Mouse (Mus musculus) forebrain, embryonic 14.5 days (tissue): ENCODE measurements around the gene D630003M21Rik. TPM values are rescaled to one million over a fixed set of nuclear protein-coding genes. Genes with fewer than 3 reads are reported as not detected.

Source experiments
- ATAC-seq: fragments of 200-750 bp; cut with Nextera tagmentation; 2 replicates; pipeline ENCODE4 v1.8.0; 2017; ENCODE audit warnings: mild to moderate bottlenecking, moderate library complexity
- DNase-seq: peaks from one replicate; pipeline ENCODE4 v3.0.0-alpha.2; 2015; ENCODE audit warnings: low spot score
- H3K27ac ChIP-seq: fragments of 300-500 bp; sonication (generic); 2 replicates; pipeline ENCODE4 v1.5.1; 2014; ENCODE audit warnings: low read depth, mild to moderate bottlenecking, control low read depth, low read length, moderate library complexity
- H3K27me3 ChIP-seq: fragments of 300-500 bp; sonication (generic); replicated peaks from 2 replicates; pipeline ENCODE4 v1.6.1; 2014; ENCODE audit warnings: low read length, control low read depth, mixed read lengths; ENCODE audit not compliant: control insufficient read depth, insufficient read depth
- H3K36me3 ChIP-seq: fragments of 300-500 bp; sonication (generic); 2 replicates; pipeline ENCODE4 v1.6.1; 2014; ENCODE audit warnings: low read length, control low read depth; ENCODE audit not compliant: control insufficient read depth, insufficient read depth
- H3K4me1 ChIP-seq: fragments of 300-500 bp; sonication (generic); 2 replicates; pipeline ENCODE4 v1.6.1; 2014; ENCODE audit warnings: antibody characterized with exemption, low read length, control low read depth; ENCODE audit not compliant: control insufficient read depth, insufficient read depth
- H3K4me2 ChIP-seq: fragments of 300-500 bp; sonication (generic); 2 replicates; pipeline ENCODE4 v1.6.1; 2014; ENCODE audit warnings: mild to moderate bottlenecking, control low read depth, low read length
- H3K4me3 ChIP-seq: fragments of 300-500 bp; sonication (generic); 2 replicates; pipeline ENCODE4 v1.5.1; 2014; ENCODE audit warnings: low read depth, low read length, control low read depth
- H3K9ac ChIP-seq: fragments of 300-500 bp; sonication (generic); 2 replicates; pipeline ENCODE4 v1.6.1; 2014; ENCODE audit warnings: mild to moderate bottlenecking, low read length, control low read depth, moderate library complexity
- H3K9me3 ChIP-seq: fragments of 300-500 bp; sonication (generic); replicated peaks from 2 replicates; pipeline ENCODE4 v1.6.1; 2016; ENCODE audit warnings: low read length, control low read depth, mixed read lengths; ENCODE audit not compliant: control insufficient read depth
- WGBS: fragments of 180-500 bp; shearing (Covaris S2); extraction: QIAGEN DNeasy Blood & Tissue Kit; methylation state at CpG from one replicate; pipeline ENCODE4 v1.1.7; 2014; 5-methylcytosine and 5-hydroxymethylcytosine counted together
- polyA plus RNA-seq: library from polyadenylated mRNA; unstranded; fragments of >200 nt; fragmentation: Nextera tagmentation; extraction: Ambion mirVana; gene quantifications from 2 replicates; pipeline ENCODE4 v1.2.1, GENCODE M21; 2014

The D630003M21Rik gene
- polyA plus RNA-seq, 1 experiment from 2014 or later, result 1.5 TPM

DNA sequence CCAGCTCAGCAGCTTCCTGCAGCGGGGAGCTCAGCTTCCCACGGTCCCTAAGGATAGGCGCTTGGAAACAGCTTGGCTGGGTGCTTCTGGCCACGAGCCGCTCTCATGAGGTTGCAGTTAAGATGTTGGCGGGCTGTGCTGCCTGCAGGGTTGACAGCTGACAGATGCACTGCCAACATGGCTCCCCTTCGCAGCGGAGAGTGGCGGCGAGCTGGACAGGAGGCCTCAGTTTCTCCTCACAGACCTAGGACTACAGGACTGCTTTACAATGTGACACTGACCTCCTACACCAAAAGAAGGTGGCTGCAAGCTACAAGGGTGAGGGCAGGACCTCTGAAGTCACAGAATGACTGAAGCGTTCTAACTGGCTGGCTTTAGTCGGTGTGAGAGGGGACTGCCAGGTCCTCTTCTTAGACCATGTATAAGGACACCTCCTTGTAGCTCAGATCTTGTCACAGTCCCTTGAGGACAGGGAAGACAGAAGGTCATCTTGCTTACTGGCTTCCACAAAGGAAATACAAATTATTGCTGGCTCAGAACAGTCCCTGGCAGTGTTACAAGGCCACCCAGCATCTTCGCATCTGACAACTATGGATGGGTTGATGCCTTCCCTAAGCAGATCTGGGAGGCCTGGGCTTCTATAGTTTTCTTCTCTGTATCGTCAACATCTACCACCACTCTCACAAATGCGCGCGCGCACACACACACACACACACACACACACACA lies 13.3 kb upstream of the D630003M21Rik start:
- DNase-seq (peak; percentile 39), ATAC-seq (no peak)
- Histone ChIP-seq H3K4me3 (no peak overlapping the region), H3K4me2 (no peak overlapping the region), H3K27me3 (no peaks in the 10 kb centered on the region), H3K9ac (no peak overlapping the region), H3K4me1 (no peaks in the 10 kb centered on the region), H3K36me3 (no peaks in the 10 kb centered on the region), H3K27ac (no peak overlapping the region), H3K9me3 (no peaks in the 10 kb centered on the region)
- 85% methylated on average over 18 of the region's 18 CpGs for WGBS

DNA sequence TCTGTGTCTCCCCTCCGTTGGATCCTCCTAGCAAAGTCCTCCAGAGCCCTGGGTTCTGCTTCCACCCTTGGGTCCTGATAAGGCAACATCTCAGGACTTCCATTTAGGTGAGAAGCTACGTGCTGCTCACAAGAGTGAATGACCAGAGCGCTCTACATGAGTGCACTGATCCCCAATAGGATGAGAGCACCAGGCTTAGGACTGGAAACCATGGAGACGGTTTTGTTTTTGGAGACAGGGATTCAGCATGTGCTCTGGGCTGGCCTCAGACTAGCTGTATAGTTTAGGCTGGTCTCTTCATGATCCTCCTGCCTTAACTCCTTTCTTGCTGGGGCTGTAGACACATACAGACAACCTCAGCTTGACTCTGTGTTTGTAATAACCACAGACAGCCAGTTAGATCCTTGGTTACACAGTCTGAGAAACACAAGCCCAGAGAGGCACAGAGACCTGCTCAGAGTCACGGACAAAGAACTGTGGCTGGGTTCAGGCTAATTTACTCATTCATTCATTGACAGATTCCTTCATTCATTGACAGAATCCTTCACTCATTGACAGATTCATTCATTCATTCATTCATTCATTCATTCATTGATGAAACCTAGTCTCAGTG lies 12.2 kb upstream of the D630003M21Rik start:
- no peaks in the 10 kb centered on the region for H3K36me3 ChIP-seq
- no peak overlapping the region for H3K9ac ChIP-seq
- WGBS, result 52% methylated on average over 5 of the region's 5 CpGs
- no peak overlapping the region for H3K27ac ChIP-seq
- no peak overlapping the region for H3K4me3 ChIP-seq
- ATAC-seq (no peak), DNase-seq (no peak)
- H3K4me2 ChIP-seq, result no peak overlapping the region
- H3K9me3 ChIP-seq, result no peaks in the 10 kb centered on the region
- no peaks in the 10 kb centered on the region for H3K4me1 ChIP-seq
- no peaks in the 10 kb centered on the region for H3K27me3 ChIP-seq

DNA sequence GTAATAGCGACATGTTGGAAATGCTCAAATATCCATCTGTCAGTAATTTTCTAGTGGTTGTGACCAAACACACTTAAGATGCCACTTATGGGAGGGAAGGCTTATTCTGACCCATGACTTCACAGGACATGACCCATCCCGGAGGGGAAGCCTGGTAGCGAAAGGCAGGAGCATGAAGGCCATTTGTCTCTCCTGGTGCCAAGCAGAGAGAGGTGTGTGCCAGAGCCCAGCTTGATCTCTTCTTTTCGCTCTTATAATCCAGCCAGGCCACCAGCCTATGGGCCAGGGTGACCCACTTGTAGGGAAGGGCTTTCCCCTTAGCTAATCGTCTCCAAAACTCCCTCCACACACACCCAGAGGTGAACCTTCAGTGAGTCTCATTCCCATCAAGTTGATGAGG lies 9.1 kb upstream of the D630003M21Rik start:
- no peak for ATAC-seq
- no peak for DNase-seq
- WGBS, result 91% methylated on average over 5 of the region's 5 CpGs

DNA sequence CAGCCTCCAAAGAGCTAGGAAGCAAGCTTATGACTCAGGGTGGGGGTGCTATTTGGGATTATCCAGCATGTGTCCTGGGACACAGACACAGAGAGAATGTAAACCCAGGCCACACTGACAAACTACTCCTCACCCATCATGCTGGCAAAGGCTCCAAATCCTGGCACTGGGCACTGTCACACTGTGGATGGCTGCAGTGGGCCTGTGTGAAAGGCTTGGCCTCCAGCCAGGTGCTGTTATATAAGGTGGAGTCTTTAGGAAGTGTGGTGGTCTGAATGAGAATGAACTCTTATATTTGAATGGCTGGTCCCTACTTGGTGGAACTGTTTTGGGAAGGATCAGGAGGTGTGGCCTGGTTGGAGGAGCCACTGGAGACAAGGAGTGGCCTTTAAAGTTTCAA lies 7.7 kb upstream of the D630003M21Rik start:
- Histone ChIP-seq H3K27me3 (no peaks in the 10 kb centered on the region), H3K9me3 (no peaks in the 10 kb centered on the region), H3K4me1 (no peaks in the 10 kb centered on the region), H3K4me2 (no peak overlapping the region), H3K9ac (no peak overlapping the region), H3K4me3 (no peak overlapping the region), H3K27ac (no peak overlapping the region), H3K36me3 (no peaks in the 10 kb centered on the region)
- ATAC-seq (no peak), DNase-seq (no peak)

More for the DNA sequence above, 9.1 kb upstream of the D630003M21Rik start:
- Histone ChIP-seq H3K9ac (no peak overlapping the region), H3K4me2 (no peak overlapping the region), H3K4me1 (no peaks in the 10 kb centered on the region), H3K27me3 (no peaks in the 10 kb centered on the region), H3K4me3 (no peak overlapping the region), H3K36me3 (no peaks in the 10 kb centered on the region), H3K9me3 (no peaks in the 10 kb centered on the region), H3K27ac (no peak overlapping the region)

DNA sequence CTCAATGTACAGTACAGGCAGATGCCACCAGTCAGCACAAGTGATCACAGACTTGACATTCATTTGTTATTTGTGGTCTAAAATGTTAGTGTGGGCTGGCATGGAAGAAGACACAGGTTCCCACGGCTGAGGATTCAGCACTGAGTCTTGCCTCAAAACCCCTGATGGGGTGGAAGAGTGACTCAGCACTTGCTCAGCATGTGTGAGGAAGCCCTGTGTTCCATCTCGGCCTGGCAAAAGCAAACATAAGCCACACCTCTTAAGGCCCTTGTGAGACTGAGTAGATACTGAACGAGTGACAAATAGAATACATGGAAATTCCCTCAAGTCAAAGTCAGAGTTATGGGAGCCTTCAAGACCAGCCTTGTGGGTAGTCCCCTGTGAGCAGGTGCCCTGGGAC lies 4.1 kb upstream of the D630003M21Rik start:
- ATAC-seq (no peak), DNase-seq (no peak)
- Histone ChIP-seq H3K27ac (no peak overlapping the region), H3K9me3 (no peaks in the 10 kb centered on the region), H3K4me2 (no peak overlapping the region), H3K4me1 (peaks cover 10% of the 10 kb centered on the region), H3K9ac (no peak overlapping the region), H3K27me3 (no peaks in the 10 kb centered on the region), H3K36me3 (no peaks in the 10 kb centered on the region), H3K4me3 (no peak overlapping the region)
- WGBS, result 77% methylated on average over 3 of the region's 3 CpGs

DNA sequence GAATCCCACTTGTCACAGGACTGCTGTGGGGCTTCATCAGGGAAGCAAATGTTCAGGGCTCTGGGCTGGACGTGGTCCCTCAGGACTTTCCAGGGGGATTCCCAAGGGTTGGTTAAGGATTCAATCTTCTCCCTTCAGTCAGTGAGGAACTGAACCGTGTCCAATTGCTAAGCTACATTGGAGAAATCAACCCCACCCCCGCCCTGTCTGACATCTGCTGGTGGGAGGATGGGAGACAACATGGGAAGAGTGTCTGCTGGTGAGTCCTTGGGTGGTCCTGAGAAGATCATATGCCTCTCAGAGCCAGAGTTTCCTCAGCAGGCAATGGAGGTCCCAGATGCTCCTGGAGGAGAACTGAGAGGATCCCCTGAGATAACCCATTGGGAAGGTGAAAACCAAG lies 3.4 kb upstream of the D630003M21Rik start:
- no peaks in the 10 kb centered on the region for H3K36me3 ChIP-seq
- no peaks in the 10 kb centered on the region for H3K9me3 ChIP-seq
- no peak for ATAC-seq
- no peak overlapping the region for H3K4me3 ChIP-seq
- WGBS, result 76% methylated on average over 3 of the region's 3 CpGs
- no peaks in the 10 kb centered on the region for H3K27me3 ChIP-seq
- H3K4me1 ChIP-seq, result peaks cover 10% of the 10 kb centered on the region
- no peak overlapping the region for H3K9ac ChIP-seq
- H3K27ac ChIP-seq, result no peak overlapping the region
- DNase-seq, result no peak
- no peak overlapping the region for H3K4me2 ChIP-seq

DNA sequence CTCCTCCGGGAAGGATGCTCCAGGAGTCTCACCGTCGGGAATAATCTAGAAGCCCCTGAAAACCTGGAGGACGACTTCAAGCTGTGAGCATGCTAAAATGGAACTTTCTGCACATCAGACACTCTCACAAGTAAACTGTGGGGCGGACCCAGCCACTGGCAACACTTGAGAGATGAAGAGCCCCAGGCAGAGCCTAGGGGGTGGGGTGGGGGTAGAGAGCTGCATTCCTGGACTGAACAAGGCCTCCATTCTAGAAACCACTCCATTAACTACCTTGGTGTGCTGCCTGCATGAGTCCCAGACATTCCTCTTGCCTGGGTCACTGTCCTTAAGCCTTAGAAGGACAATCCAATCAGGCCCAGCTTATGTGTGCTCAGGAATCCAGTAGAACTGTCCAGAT lies 2.0 kb upstream of the D630003M21Rik start:
- H3K27me3 ChIP-seq, result no peaks in the 10 kb centered on the region
- H3K4me3 ChIP-seq, result no peak overlapping the region
- H3K9ac ChIP-seq, result no peak overlapping the region
- no peak overlapping the region for H3K4me2 ChIP-seq
- H3K4me1 ChIP-seq, result peaks cover 10% of the 10 kb centered on the region
- ATAC-seq, result no peak
- 36% methylated on average over 5 of the region's 5 CpGs for WGBS
- H3K36me3 ChIP-seq, result no peaks in the 10 kb centered on the region
- no peak overlapping the region for H3K27ac ChIP-seq
- no peak for DNase-seq
- H3K9me3 ChIP-seq, result no peaks in the 10 kb centered on the region

DNA sequence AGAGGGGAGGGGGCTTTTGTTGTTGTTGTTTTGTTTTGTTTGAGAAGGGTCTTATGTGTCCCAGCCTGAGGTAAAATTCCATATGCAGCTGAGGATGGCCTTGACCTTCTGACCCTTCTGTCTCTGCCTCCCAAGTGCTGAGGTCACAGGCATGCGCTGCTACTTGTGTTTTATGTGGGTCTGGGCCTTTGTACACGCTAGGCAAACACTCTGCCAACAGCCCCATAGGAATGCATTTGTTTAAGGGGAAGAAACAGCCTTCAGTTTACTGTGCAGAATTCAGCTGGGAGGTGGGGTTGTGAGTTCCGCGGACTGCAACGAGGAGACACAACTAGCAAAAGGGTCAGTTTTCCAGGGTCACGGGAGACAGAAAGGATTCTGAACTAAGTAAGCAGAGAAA lies 1.6 kb upstream of the D630003M21Rik start:
- H3K27me3 ChIP-seq, result no peaks in the 10 kb centered on the region
- 36% methylated on average over 6 of the region's 6 CpGs for WGBS
- ATAC-seq (no peak), DNase-seq (no peak)
- H3K9me3 ChIP-seq, result no peaks in the 10 kb centered on the region
- no peak overlapping the region for H3K4me2 ChIP-seq
- no peak overlapping the region for H3K9ac ChIP-seq
- no peak overlapping the region for H3K27ac ChIP-seq
- no peak overlapping the region for H3K4me3 ChIP-seq
- H3K4me1 ChIP-seq, result peaks cover 10% of the 10 kb centered on the region
- H3K36me3 ChIP-seq, result no peaks in the 10 kb centered on the region

DNA sequence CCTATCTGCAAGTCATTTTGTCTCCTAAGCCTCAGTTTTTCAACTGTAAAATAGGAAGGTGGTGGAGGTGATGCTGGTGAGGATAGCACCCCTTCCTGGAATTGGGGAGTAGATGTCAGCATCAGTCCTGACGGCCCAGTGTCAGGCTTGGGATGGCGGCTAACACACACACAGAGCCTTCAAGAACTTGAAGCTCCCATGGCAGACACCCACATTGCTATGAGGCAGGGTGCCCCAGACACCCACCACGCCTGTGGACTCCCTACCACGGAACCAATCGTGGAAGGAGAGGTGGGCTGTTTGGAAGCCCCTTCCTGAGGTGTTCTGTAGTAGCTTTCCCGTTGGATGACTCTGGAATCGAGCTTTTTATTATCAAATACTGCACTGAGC lies 476 bp upstream of the D630003M21Rik start:
- H3K4me3 ChIP-seq, result peak overlapping the region; percentile 37
- H3K36me3 ChIP-seq, result no peaks in the 10 kb centered on the region
- H3K9me3 ChIP-seq, result no peaks in the 10 kb centered on the region
- H3K27me3 ChIP-seq, result no peaks in the 10 kb centered on the region
- H3K9ac ChIP-seq, result peak overlapping the region; percentile 70
- DNase-seq (no peak), ATAC-seq (peak; percentile 4; the same call in 1 of the 2 replicates)
- no peak overlapping the region for H3K27ac ChIP-seq
- H3K4me2 ChIP-seq, result peak overlapping the region; percentile 88
- H3K4me1 ChIP-seq, result peaks cover 10% of the 10 kb centered on the region
- WGBS, result 22% methylated on average over 7 of the region's 7 CpGs
